Mouse (Mus musculus) erythroblast, embryonic 14.5 days (primary cell): ENCODE measurements around the gene Hmcn2. TPM values are rescaled to one million over a fixed set of nuclear protein-coding genes. Genes with fewer than 3 reads are reported as not detected.

ENCODE experiments used
- H3K27me3 ChIP-seq: 2 replicates; pipeline ENCODE4 v1.6.1; 2012; ENCODE audit warnings: inconsistent platforms; ENCODE audit not compliant: control insufficient read depth
- H3K36me3 ChIP-seq: 2 replicates; pipeline ENCODE4 v1.6.1; 2012; ENCODE audit warnings: mild to moderate bottlenecking, inconsistent platforms; ENCODE audit not compliant: control insufficient read depth
- H3K4me1 ChIP-seq: 2 replicates; pipeline ENCODE4 v1.6.1; 2012; ENCODE audit warnings: inconsistent platforms; ENCODE audit not compliant: control insufficient read depth
- H3K4me3 ChIP-seq: replicated peaks from 2 replicates; pipeline ENCODE3; 2012; ENCODE audit warnings: moderate library complexity, mild to moderate bottlenecking, inconsistent platforms
- H3K9me3 ChIP-seq: 2 replicates; pipeline ENCODE4 v1.6.1; 2012; ENCODE audit warnings: low read length, inconsistent platforms, mixed read lengths; ENCODE audit not compliant: control insufficient read depth
- GATA1 ChIP-seq: IDR thresholded peaks from 2 replicates; pipeline ENCODE4 v1.6.1; 2012; ENCODE audit warnings: low read length, inconsistent platforms, mixed read lengths
- TAL1 ChIP-seq: IDR thresholded peaks from 3 replicates; pipeline ENCODE4 v1.6.1; 2012; ENCODE audit warnings: low read length, inconsistent platforms, mixed read lengths
- polyA plus RNA-seq: library from polyadenylated mRNA; stranded (reverse); fragments of >175 nt; gene quantifications from 2 replicates; pipeline ENCODE4 v1.2.3, GENCODE M21; 2012

Hmcn2 gene
- polyA plus RNA-seq, 1 experiment, result not detected

DNA sequence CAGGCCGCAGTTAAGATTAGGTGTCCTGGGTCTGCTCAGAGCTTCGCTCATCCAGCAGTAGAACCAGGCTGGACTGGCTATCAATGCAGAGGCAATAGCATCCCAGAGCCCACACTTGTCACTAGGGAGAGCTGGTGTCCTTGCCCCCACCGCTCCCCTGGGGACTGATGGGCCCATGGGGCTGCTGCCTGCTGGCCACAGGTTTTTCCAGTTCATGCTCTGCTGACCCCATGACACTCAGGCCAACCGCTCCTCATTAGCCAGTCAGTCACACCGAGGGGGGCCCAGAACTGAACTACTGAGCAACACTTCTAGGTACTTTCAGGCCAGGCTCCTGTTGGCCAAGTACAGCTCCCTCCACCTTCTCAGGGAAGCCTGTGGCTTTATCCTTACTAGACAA lies 180.1 kb downstream of the Hmcn2 start:
- Histone ChIP-seq H3K4me1 (no peaks in the 10 kb centered on the region), H3K4me3 (no peak overlapping the region), H3K9me3 (no peaks in the 10 kb centered on the region), H3K36me3 (peaks cover 12% of the 10 kb centered on the region; the same call in 1 of the 2 replicates), H3K27me3 (no peaks in the 10 kb centered on the region)
- TF ChIP-seq GATA1, result no peak
- no peak for TF ChIP-seq TAL1

DNA sequence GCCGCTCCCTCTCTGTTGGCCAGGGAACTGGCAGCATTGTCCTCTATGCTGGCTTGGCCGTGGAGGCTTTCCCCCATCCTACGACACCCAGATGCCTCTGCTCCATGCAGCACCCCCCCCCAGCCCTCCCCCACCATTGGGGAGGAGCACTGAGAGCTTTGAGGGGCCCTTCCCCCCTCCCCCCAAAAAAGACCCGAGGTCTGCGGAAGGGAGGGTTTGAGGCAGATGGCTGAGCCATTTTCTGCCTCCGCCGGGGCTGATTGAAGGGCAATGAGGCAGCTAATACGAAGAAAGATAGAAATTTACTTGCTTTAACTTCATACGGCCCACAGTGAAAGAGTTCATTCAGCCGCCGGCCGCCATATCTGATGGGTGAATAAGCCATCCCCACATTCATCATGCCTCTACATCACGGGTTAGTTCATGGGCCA lies 180.8 kb downstream of the Hmcn2 start:
- Histone ChIP-seq H3K4me3 (no peak overlapping the region), H3K36me3 (peaks cover 12% of the 10 kb centered on the region; the same call in 1 of the 2 replicates), H3K4me1 (no peaks in the 10 kb centered on the region), H3K9me3 (no peaks in the 10 kb centered on the region), H3K27me3 (no peaks in the 10 kb centered on the region)
- no peak for TF ChIP-seq GATA1
- TF ChIP-seq TAL1, result no peak

DNA sequence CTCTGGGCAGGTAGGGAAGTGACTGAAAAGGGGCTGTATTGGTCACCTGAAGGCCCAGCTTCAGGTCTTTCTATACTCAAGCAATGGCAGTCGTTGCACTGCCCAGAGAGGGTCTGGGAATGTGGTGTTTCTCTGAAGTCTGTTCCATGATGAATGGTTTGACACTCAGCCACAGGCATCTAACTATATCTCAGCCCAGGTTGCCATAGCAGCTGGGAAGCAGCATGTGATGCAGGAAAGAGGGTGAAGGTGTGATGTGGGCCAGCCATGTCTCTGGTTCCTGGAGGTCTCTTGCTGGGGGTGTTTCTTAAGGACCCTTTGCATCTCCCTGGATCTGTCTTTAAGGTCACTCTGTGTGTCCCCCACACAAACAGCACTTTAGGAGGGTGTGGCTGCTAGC lies 181.9 kb downstream of the Hmcn2 start:
- Histone ChIP-seq H3K4me3 (no peak overlapping the region), H3K4me1 (no peaks in the 10 kb centered on the region), H3K36me3 (peaks cover 13% of the 10 kb centered on the region; the same call in 1 of the 2 replicates), H3K27me3 (no peaks in the 10 kb centered on the region), H3K9me3 (no peaks in the 10 kb centered on the region)
- TF ChIP-seq TAL1 (no peak), GATA1 (no peak)

DNA sequence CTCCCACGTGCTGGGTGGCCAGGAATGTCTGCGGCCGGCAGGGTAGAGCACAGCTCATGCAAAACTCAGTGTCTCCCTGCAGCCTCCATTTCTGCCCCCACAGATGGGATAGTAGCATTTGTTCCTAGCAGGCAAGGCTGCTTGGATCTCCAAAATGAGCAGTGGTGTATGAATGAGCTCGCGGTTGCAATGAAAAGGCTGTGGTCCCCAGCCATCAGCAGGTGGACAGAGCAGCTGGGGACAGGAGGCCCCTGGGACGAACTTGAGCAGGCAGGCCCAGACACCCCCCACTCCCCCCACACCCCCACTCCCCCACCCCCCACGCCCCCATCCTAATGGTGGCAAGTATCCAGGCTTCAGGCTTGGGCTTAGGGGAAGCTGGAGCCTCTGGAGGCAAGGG lies 182.9 kb downstream of the Hmcn2 start:
- TF ChIP-seq GATA1, result no peak
- TF ChIP-seq TAL1, result no peak
- Histone ChIP-seq H3K27me3 (no peaks in the 10 kb centered on the region), H3K4me3 (no peak overlapping the region), H3K36me3 (peaks cover 13% of the 10 kb centered on the region; the same call in 1 of the 2 replicates), H3K4me1 (no peaks in the 10 kb centered on the region), H3K9me3 (no peaks in the 10 kb centered on the region)

DNA sequence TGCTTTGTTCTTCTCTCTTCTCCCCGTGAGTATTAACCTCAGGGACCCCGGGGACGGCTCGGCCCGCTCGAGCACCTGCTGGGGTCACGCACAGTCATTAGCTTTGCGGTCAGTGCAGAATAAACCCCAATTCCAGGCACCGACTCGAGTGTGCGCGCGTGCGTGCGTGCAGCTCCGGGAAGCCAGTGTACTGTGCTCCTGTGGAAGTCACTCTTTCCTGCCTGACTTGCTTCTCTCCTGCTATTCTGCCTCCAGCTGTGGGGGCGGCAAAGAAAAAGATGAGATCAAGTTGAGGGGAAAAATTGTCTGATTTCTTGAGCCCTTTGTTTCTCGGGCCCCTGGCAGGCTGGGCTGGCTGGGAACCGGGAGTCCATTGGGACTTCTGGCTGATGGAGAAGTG lies 183.4 kb downstream of the Hmcn2 start:
- Histone ChIP-seq H3K4me1 (no peaks in the 10 kb centered on the region), H3K4me3 (no peak overlapping the region), H3K36me3 (peaks cover 11% of the 10 kb centered on the region; the same call in 1 of the 2 replicates), H3K9me3 (no peaks in the 10 kb centered on the region), H3K27me3 (no peaks in the 10 kb centered on the region)
- TF ChIP-seq GATA1 (no peak), TAL1 (no peak)

DNA sequence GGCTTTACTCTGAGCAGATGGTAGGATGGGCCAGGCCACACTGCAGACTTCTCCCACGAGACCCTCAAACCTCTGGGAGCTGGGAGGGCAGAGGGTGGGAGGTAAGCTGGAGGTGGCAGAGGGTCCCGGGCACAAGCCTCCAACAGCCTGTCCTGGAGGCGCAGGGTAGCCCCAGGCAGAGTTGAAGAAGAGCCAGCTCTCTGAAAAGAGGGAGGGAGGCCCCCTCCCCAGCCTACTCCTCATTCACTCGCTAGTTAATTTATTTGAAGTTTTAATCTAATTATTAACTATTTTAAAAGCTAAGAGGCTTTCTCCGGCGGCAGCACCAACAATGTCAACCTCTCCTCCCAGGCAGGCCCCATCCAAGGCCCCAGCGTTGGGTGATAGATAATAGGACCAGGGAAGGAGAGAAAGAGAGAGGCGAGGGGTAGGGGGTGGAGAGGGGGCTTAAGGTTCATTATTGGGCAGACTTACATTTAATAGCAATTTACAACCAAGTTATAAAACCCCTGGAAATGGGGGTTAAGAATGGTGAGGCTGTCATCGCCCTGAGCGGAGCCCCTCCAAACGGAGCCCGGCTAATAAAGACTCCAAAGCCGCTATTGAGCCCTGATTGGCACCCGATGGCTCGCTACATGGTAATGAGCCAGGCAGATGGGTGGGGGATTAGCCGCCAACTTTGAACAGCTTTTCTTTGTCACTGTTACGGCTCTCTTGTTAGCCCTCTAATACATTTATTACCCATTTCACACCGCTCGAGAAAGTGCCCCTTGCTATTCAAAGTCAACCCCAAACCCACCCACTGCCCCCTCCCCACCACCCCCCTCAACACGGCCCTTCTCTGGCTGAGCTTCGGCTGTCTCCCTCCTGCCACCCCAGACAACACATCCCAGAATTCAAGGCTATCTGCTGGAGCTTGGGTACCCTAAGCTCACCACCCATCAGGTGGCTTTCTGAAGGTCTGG lies 185.4 kb downstream of the Hmcn2 start:
- H3K27me3 ChIP-seq, result no peaks in the 10 kb centered on the region
- peaks cover 15% of the 10 kb centered on the region; the same call in 1 of the 2 replicates for H3K36me3 ChIP-seq
- H3K4me3 ChIP-seq, result no peak overlapping the region
- no peaks in the 10 kb centered on the region for H3K9me3 ChIP-seq
- TF ChIP-seq TAL1, result no peak
- no peak for TF ChIP-seq GATA1
- H3K4me1 ChIP-seq, result no peaks in the 10 kb centered on the region

DNA sequence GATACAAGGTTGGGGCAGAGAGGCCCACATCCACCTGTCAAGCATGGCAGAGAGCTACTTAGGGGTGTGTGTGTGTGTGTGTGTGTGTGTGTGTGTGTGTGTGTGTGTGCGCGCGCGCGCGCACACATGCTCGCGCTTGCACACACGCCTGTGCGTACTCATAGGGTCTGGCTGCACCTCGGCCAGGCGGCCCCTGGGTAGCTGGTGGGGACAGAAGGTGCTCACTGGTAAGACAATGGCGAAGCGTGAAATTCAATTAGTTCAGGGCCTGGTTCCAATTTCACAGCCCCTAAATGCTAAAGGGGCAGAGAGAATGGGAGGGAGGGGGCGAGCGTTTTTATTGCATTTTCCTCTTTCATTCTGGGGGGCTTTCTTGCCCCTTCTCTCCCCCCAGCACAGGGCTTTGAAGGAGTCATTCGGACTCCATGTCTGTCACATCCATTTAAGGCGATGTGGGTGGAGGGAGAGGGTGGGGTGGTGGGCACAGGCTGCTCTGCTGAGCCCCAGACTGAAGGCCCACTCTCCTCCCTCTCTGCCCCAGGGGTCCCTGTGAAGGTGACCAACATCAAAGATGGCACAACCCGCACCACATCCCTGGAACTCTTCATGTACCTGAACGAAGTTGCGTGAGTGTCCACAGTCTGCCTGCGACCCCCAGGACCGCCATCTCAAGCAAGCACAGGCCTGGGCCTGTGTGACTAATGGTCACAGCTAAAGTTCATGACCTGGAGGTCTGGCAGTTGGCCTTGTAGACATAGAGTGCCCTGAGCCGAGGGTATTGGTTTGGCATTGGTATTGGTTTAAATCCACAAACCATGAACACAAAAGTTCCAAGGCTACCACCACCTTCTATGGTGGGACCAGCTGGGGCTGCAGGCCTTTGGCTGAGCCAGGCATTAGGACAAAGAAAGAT lies 186.3 kb downstream of the Hmcn2 start:
- no peaks in the 10 kb centered on the region for H3K9me3 ChIP-seq
- H3K36me3 ChIP-seq, result peaks cover 15% of the 10 kb centered on the region; the same call in 1 of the 2 replicates
- TF ChIP-seq TAL1 (no peak), GATA1 (no peak)
- no peaks in the 10 kb centered on the region for H3K4me1 ChIP-seq
- H3K4me3 ChIP-seq, result no peak overlapping the region
- no peaks in the 10 kb centered on the region for H3K27me3 ChIP-seq

DNA sequence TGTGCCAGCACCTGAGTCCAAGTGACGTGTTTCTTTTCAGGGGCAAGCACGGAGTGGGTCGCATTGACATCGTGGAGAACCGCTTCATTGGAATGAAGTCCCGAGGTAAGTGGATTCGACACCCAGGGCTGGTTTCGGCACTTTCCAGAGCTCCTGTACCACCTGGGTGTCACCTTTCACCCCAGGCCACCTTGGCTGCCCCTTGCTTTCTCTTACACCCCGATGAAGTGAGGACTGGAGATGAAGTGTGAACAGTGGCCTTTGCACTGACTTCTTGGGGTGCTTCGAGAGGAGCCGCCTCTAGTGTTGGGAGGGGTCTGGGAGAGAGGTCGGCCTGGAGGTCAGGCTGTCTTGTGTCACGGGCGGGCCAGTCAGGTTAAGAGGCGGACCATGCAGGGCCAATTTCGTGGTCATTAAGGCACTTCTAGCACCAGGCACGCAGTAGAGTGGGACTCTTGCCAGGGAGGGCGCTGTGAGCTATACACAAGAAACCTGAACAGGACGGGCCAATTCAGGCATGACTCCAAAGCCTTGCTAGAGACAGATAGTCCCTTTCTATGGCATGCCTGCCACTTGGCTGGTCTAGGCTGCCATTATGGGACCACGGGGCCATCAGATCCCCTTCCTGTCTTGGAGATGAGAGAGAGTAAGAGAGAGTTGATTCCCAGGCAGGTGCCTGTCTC lies 187.4 kb downstream of the Hmcn2 start:
- no peaks in the 10 kb centered on the region for H3K4me1 ChIP-seq

More for the DNA sequence above, 187.4 kb downstream of the Hmcn2 start:
- Histone ChIP-seq H3K27me3 (no peaks in the 10 kb centered on the region), H3K9me3 (no peaks in the 10 kb centered on the region), H3K36me3 (peaks cover 15% of the 10 kb centered on the region; the same call in 1 of the 2 replicates), H3K4me3 (no peak overlapping the region)
- TF ChIP-seq TAL1 (no peak), GATA1 (no peak)
